Mouse (Mus musculus) myocyte (in vitro differentiated cells): ENCODE data around the gene Fezf1. TPM values are rescaled to one million over a fixed set of nuclear protein-coding genes. Genes with fewer than 3 reads are reported as not detected.

Source experiments
- H3K27me3 ChIP-seq: one replicate; pipeline ENCODE4 v1.6.1; 2011; ENCODE audit not compliant: control insufficient read depth, insufficient read depth, insufficient read length
- H3K36me3 ChIP-seq: one replicate; pipeline ENCODE4 v1.6.1; 2011; ENCODE audit not compliant: control insufficient read depth, insufficient read depth
- H3K4me2 ChIP-seq: one replicate; pipeline ENCODE4 v1.6.1; 2011; ENCODE audit warnings: low read depth, control low read depth
- H3K4me3 ChIP-seq: one replicate; pipeline ENCODE4 v1.5.1; 2011; ENCODE audit warnings: mild to moderate bottlenecking, control low read depth, moderate library complexity
- H3K79me2 ChIP-seq: one replicate; pipeline ENCODE4 v1.6.1; 2011; ENCODE audit not compliant: control insufficient read depth, insufficient read depth
- H3ac ChIP-seq: one replicate; pipeline ENCODE4 v1.6.1; 2011; ENCODE audit not compliant: control insufficient read depth, insufficient read length
- CEBPB ChIP-seq: IDR thresholded peaks from 2 replicates; pipeline ENCODE4 v1.6.1; 2011; ENCODE audit warnings: mild to moderate bottlenecking, moderate library complexity; ENCODE audit not compliant: poor library complexity, insufficient read depth, severe bottlenecking
- E2F4 ChIP-seq: IDR thresholded peaks from one replicate; pipeline ENCODE4 v1.6.1; 2011; ENCODE audit warnings: mild to moderate bottlenecking, control low read depth, moderate library complexity; ENCODE audit not compliant: insufficient read depth
- MAX ChIP-seq: IDR thresholded peaks from one replicate; pipeline ENCODE4 v1.6.1; 2011; ENCODE audit warnings: low read depth, mild to moderate bottlenecking, control low read depth
- MYOD1 ChIP-seq, 3 experiments: IDR thresholded peaks; one replicate each; pipeline ENCODE4 v1.6.1; 2011; ENCODE audit warnings: control low read depth in 2 of 3, low read depth in 2 of 3, mild to moderate bottlenecking in 2 of 3, moderate library complexity in 1 of 3; ENCODE audit not compliant: insufficient read length in 2 of 3, control insufficient read depth in 1 of 3
- MYOG ChIP-seq, 3 experiments: IDR thresholded peaks; one replicate each; pipeline ENCODE4 v1.6.1; 2011; ENCODE audit warnings: control low read depth in 2 of 3, low read depth in 2 of 3, mild to moderate bottlenecking in 2 of 3; ENCODE audit not compliant: insufficient read length in 2 of 3, control insufficient read depth in 1 of 3, insufficient read depth in 1 of 3
- POLR2A ChIP-seq: IDR thresholded peaks from one replicate; pipeline ENCODE4 v1.6.1; 2011; ENCODE audit warnings: low read depth, mild to moderate bottlenecking, control low read depth, moderate library complexity; ENCODE audit not compliant: insufficient read length
- POLR2AphosphoS2 ChIP-seq: IDR thresholded peaks from one replicate; pipeline ENCODE4 v1.6.1; 2011; ENCODE audit warnings: low read depth, control low read depth; ENCODE audit not compliant: insufficient read length
- REST ChIP-seq: IDR thresholded peaks from one replicate; pipeline ENCODE4 v1.6.1; 2011; ENCODE audit warnings: mild to moderate bottlenecking, control low read depth, moderate library complexity; ENCODE audit not compliant: insufficient read depth, insufficient read length
- SRF ChIP-seq: IDR thresholded peaks from one replicate; pipeline ENCODE4 v1.6.1; 2011; ENCODE audit warnings: low read depth; ENCODE audit not compliant: control insufficient read depth, insufficient read length
- TCF12 ChIP-seq: IDR thresholded peaks from one replicate; pipeline ENCODE4 v1.6.1; 2011; ENCODE audit warnings: mild to moderate bottlenecking, control low read depth; ENCODE audit not compliant: poor library complexity, insufficient read depth, severe bottlenecking
- TCF3 ChIP-seq: IDR thresholded peaks from one replicate; pipeline ENCODE4 v1.6.1; 2011; ENCODE audit warnings: low read depth, control low read depth; ENCODE audit not compliant: insufficient read length
- USF1 ChIP-seq: IDR thresholded peaks from one replicate; pipeline ENCODE4 v1.6.1; 2011; ENCODE audit warnings: low read depth, mild to moderate bottlenecking, control low read depth, moderate library complexity
- polyA plus RNA-seq: library from polyadenylated mRNA; unstranded; fragments of >200 nt; fragmentation: generic; extraction: Trizol; gene quantifications from one replicate; pipeline ENCODE4 v1.2.1, GENCODE M21; 2012; ENCODE audit warnings: missing spikeins

Gene Fezf1
- polyA plus RNA-seq, 1 experiment, result not detected

DNA sequence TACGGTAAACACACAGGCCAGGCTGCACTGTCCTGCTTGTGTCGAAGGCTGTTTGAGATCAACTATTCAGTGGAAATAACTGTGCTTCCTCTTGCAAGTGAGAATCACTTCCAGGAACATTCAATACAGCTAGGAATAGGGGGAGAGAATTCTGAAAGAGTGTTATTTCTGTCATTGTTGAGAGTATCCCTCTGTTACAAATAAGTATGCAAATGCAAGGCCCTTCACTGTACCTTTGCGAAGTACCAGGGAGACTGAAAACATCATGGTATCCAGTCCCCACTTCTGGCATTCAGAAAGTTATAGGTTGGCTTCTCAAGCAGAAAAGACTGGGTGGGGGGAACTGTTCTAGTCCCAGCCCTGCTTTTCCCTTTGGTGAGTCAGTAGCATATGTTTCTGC, 9.8 kb upstream of the Fezf1 start:
- no peak overlapping the region for H3K4me3 ChIP-seq
- no peak overlapping the region for H3ac ChIP-seq
- peaks cover 8% of the 10 kb centered on the region for H3K27me3 ChIP-seq
- no peaks in the 10 kb centered on the region for H3K36me3 ChIP-seq
- TF ChIP-seq POLR2A (no peak), TCF3 (no peak), REST (no peak), MYOD1 (IDR thresholded peaks at IDR 0.05; ENCODE audit: control insufficient read depth in 1 of 3, insufficient read length in 2 of 3, low read depth in 2 of 3) (no peak), POLR2AphosphoS2 (no peak), MYOG (IDR thresholded peaks at IDR 0.05; ENCODE audit: control insufficient read depth in 1 of 3, insufficient read depth in 1 of 3, insufficient read length in 2 of 3, low read depth in 2 of 3) (no peak), MAX (no peak), USF1 (no peak), TCF12 (no peak), SRF (no peak), E2F4 (no peak)
- H3K79me2 ChIP-seq, result no peaks in the 10 kb centered on the region
- no peak overlapping the region for H3K4me2 ChIP-seq

DNA sequence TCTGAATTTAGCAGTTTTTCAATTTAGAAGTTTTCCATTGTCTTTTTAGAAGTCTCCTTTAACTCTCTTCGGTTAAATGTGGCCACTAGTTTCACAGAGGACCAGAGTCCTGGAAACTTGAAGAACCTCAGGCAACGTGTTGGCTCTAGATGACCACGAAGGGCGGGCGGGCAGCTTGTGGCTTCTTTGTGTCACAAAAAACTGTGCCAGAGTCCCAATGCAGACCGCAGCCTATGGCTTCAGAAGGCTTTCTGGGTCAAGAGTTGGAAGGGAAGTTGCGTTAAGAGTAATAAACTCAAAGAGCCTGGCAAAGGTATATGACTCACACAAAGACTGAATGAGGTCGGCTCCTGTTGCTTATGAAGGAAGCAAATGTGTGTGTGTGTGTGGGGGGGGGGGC, 7.0 kb upstream of the Fezf1 start:
- Histone ChIP-seq H3K4me2 (no peak overlapping the region), H3K27me3 (peaks cover 8% of the 10 kb centered on the region), H3K36me3 (no peaks in the 10 kb centered on the region), H3K79me2 (no peaks in the 10 kb centered on the region), H3K4me3 (no peak overlapping the region), H3ac (no peak overlapping the region)
- TF ChIP-seq POLR2A (no peak), TCF12 (no peak), USF1 (no peak), REST (no peak), POLR2AphosphoS2 (no peak), CEBPB (no peak)

DNA sequence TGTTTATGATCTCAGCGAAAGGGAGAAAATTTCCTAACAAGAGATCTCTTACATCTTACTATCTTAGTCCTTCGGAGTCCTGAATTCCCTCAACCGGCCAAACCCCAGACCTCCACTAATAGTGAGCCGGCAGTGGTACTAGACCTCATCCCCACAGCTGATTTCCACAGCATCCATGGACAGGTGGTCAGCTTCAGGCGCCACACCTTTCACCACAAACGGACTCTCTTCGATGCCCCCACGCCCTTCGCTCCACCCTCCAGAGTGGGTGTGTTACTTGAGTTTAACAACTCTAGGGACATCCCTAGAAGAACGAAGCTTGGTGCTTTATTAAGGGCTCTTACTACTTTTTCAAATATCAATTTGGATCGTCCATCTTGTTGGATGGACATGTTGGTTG, 6.5 kb upstream of the Fezf1 start:
- H3K4me3 ChIP-seq, result no peak overlapping the region
- H3K79me2 ChIP-seq, result no peaks in the 10 kb centered on the region
- H3K36me3 ChIP-seq, result no peaks in the 10 kb centered on the region
- no peak for TF ChIP-seq SRF
- no peak for TF ChIP-seq TCF3
- no peak for TF ChIP-seq POLR2A
- no peak for TF ChIP-seq CEBPB
- TF ChIP-seq E2F4, result no peak
- no peak overlapping the region for H3ac ChIP-seq
- peaks cover 8% of the 10 kb centered on the region for H3K27me3 ChIP-seq
- no peak overlapping the region for H3K4me2 ChIP-seq

DNA sequence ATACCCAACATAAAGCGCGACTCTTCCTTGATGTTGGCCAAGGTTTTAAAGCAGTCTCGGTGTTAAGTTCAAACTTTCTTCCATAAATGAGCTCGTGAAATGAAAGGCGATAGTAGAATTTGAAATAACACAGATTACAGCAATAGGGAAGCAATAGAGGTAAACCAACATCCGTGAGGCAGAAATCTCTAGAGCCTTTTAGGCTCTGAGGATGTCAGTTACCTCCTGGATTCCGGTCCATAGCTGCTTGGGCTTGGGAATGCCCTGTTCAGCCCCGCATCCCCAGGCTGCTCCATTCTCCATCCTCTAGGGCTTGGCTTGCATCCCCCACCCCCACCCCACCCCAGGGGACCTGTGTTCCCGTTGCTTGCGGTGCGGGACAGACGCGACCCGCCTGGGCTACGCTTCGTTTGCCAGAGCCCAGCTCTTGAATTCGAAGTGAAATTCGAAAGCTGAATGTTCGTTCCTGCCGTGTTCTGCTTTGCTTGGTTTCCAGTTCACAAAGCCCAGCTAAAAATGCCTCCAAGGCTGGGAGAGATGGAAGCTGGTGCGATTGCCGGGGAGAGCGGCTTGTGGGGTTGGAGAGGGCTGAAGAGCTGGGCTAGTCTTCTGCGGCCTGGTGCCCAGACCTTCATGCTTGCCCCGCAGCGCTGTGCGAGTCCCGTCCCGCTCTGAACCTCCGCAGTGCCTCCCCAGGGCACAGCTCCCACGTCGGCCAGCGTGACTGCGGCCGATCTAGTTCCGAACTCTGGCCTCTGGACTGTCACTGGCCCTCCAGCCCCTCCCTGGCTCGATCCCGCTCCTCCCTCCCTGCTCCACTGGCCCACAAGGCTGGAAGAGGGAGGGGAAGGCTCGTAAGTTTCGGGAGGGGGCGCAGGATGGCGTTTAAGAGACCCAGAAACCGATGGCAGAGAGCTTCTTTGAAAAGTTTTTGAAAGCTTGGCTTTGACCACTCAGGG, 5.5 kb upstream of the Fezf1 start:
- Histone ChIP-seq H3K79me2 (no peaks in the 10 kb centered on the region), H3K27me3 (peaks cover 8% of the 10 kb centered on the region), H3K36me3 (no peaks in the 10 kb centered on the region), H3K4me2 (no peak overlapping the region), H3K4me3 (no peak overlapping the region), H3ac (no peak overlapping the region)
- TF ChIP-seq TCF3 (no peak), POLR2AphosphoS2 (no peak), REST (no peak), SRF (no peak), MYOD1 (IDR thresholded peaks at IDR 0.05; ENCODE audit: control insufficient read depth in 1 of 3, insufficient read length in 2 of 3, low read depth in 2 of 3) (no peak), MAX (no peak), USF1 (no peak), CEBPB (no peak), MYOG (IDR thresholded peaks at IDR 0.05; ENCODE audit: control insufficient read depth in 1 of 3, insufficient read depth in 1 of 3, insufficient read length in 2 of 3, low read depth in 2 of 3) (no peak), POLR2A (no peak), TCF12 (no peak), E2F4 (no peak)
